Mouse (Mus musculus): Measurements from ENCODE around the gene Rpl41. TPM values are rescaled to one million over a fixed set of nuclear protein-coding genes. Genes with fewer than 3 reads are reported as not detected.

The Rpl41 gene
- polyA plus RNA-seq, 1 experiment from 2014 or later = 2,664 TPM

DNA sequence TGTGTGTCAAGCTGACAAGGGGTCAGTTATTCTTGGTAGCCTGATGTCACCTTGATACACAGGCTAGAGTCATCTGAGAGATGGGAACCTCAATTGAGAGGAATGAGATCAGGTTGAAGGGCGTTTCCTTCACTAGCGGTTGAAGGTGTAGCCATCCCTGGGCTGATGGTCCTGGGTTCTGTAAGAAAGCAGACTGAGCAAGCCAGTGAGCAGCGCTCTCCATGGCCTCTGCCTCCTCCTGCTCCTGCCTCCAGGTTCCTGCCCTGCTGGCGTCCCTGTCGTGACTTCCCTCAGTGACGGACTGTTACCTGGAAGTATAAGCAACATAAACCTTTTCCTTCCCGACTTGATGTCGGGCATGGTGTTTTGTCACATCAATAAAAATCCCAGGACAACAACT, 45.6 kb downstream of the Rpl41 start:
- no peak for ATAC-seq (replicated peaks; ENCODE audit: insufficient number of reproducible peaks, low FRiP score, low TSS enrichment)
- 80% methylated on average over 8 of the region's 8 CpGs for WGBS (ENCODE audit: insufficient replicate concordance)
- no peak overlapping the region for H3K27ac ChIP-seq (ENCODE audit: low read depth, low read length)

DNA sequence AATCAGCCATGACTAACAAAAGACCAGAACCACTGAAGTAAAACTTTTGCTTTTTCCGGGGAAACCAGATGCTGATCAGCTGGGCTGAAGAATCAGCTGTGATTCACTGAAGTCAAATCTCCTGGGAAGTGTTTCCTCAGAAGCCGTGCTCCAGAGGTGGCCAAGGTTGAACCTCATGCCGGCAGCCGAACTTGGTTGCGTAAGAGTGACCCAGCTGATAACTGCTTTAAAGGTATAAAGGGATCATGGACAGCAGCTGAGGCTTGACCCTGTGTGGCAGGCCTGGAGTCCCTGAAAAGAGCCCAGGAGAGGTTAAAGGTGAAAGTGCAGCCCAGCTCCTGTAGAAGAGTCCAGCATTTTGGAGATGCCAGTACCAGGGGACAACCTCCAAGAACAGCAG, 46.8 kb downstream of the Rpl41 start:
- no peak for ATAC-seq (replicated peaks; ENCODE audit: insufficient number of reproducible peaks, low FRiP score, low TSS enrichment)
- Histone ChIP-seq H3K4me3 (ENCODE audit: low read depth, low read length) (no peak overlapping the region), H3K27me3 (ENCODE audit: control insufficient read depth, insufficient read depth, low read length) (no peaks in the 10 kb centered on the region), H3K4me2 (no peak overlapping the region), H3K36me3 (ENCODE audit: control insufficient read depth, insufficient read depth, low read length) (no peaks in the 10 kb centered on the region), H3K4me1 (ENCODE audit: control insufficient read depth, insufficient read depth, low read length) (peaks cover 4% of the 10 kb centered on the region), H3K9ac (ENCODE audit: low read depth, low read length) (no peak overlapping the region), H3K27ac (ENCODE audit: low read depth, low read length) (no peak overlapping the region), H3K9me3 (replicated peaks; ENCODE audit: control insufficient read depth, low read length) (no peaks in the 10 kb centered on the region)
- 79% methylated on average over 5 of the region's 5 CpGs for WGBS (ENCODE audit: insufficient replicate concordance)

More for the DNA sequence above, 45.6 kb downstream of the Rpl41 start:
- H3K4me1 ChIP-seq (ENCODE audit: control insufficient read depth, insufficient read depth, low read length) = peaks cover 3% of the 10 kb centered on the region
- H3K9ac ChIP-seq (ENCODE audit: low read depth, low read length) = no peak overlapping the region
- no peak overlapping the region for H3K4me3 ChIP-seq (ENCODE audit: low read depth, low read length)
- H3K9me3 ChIP-seq (replicated peaks; ENCODE audit: control insufficient read depth, low read length) = no peaks in the 10 kb centered on the region
- H3K36me3 ChIP-seq (ENCODE audit: control insufficient read depth, insufficient read depth, low read length) = no peaks in the 10 kb centered on the region
- H3K27me3 ChIP-seq (ENCODE audit: control insufficient read depth, insufficient read depth, low read length) = no peaks in the 10 kb centered on the region
- no peak overlapping the region for H3K4me2 ChIP-seq

DNA sequence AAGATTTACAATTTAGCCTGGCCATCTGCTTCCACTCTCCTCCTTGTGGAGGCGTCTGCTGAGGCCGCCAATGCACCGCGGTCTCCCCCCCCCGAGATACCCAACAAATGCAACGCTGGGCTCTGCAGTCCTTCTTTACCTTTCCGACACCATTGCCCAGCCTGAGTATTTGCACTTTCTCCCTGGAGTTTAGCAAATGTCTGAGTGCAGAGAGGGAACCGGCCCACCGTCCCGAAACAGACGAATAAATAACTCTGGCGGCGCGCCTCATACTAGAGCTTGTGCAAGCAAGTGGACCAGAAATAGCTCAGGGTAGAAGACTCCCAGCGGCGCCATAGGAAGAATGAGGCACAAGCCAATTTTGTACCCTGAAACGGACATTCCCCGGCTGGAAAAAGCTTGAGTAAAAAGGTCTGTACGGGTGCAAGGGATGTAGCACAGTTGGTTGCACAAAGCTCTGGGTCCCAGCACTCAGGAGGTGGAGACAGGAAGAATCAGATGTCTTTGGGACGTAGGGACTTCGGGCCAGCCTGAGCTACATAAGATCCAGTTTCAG, 49.9 kb downstream of the Rpl41 start:
- peak overlapping the region; percentile 70 for H3K9ac ChIP-seq (ENCODE audit: low read depth, low read length)
- WGBS (ENCODE audit: insufficient replicate concordance) = 2% methylated on average over 21 of the region's 21 CpGs

DNA sequence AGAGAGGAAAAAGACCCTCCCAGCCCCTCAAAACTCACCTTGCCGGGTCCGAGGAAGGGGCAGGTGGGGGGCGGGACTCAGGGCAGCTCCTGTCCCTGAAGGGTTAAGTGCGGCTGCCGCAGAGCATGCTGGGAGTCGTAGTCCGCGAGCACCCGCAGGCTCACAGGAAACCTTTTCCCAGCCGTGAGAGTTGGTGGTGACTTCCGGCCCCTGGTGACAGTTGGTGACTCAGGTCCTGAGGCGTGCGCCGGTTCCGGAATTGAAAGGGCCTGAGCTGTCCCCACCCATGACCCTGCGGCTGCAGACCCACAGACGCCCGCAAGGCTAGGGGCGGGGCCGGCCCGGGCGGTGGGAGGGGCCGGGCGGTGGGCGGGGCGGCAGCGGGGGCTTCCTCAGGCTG, 50.5 kb downstream of the Rpl41 start, which contains the start of gene Myl6b:
Gene Myl6b (minus strand): TSS at position 96 of the 400 bp plus-strand sequence.
- Histone ChIP-seq H3K36me3 (ENCODE audit: control insufficient read depth, insufficient read depth, low read length) (no peaks in the 10 kb centered on the region), H3K27me3 (ENCODE audit: control insufficient read depth, insufficient read depth, low read length) (no peaks in the 10 kb centered on the region), H3K27ac (ENCODE audit: low read depth, low read length) (peak within 1 kb of the TSS; percentile 88), H3K4me3 (ENCODE audit: low read depth, low read length) (peak within 1 kb of the TSS; percentile 51), H3K4me1 (ENCODE audit: control insufficient read depth, insufficient read depth, low read length) (peaks cover 24% of the 10 kb centered on the region), H3K4me2 (peak within 1 kb of the TSS; percentile 66), H3K9me3 (replicated peaks; ENCODE audit: control insufficient read depth, low read length) (no peaks in the 10 kb centered on the region), H3K9ac (ENCODE audit: low read depth, low read length) (peak within 1 kb of the TSS; percentile 70)
- WGBS (ENCODE audit: insufficient replicate concordance) = 0% methylated on average over 27 of the region's 27 CpGs
- ATAC-seq (replicated peaks; ENCODE audit: insufficient number of reproducible peaks, low FRiP score, low TSS enrichment) = peak; percentile 90

More for the DNA sequence above, 49.9 kb downstream of the Rpl41 start:
- peak overlapping the region; percentile 88 for H3K27ac ChIP-seq (ENCODE audit: low read depth, low read length)
- H3K4me3 ChIP-seq (ENCODE audit: low read depth, low read length) = peak overlapping the region; percentile 51
- peak overlapping the region; percentile 66 for H3K4me2 ChIP-seq
- H3K27me3 ChIP-seq (ENCODE audit: control insufficient read depth, insufficient read depth, low read length) = no peaks in the 10 kb centered on the region
- no peaks in the 10 kb centered on the region for H3K36me3 ChIP-seq (ENCODE audit: control insufficient read depth, insufficient read depth, low read length)
- peaks cover 26% of the 10 kb centered on the region for H3K4me1 ChIP-seq (ENCODE audit: control insufficient read depth, insufficient read depth, low read length)
- ATAC-seq (replicated peaks; ENCODE audit: insufficient number of reproducible peaks, low FRiP score, low TSS enrichment) = peak; percentile 18; the same call in 1 of the 2 replicates
- H3K9me3 ChIP-seq (replicated peaks; ENCODE audit: control insufficient read depth, low read length) = no peaks in the 10 kb centered on the region

Small RNA genes within 50 kb of the gene (microRNA-seq; reads per million reads assigned to microRNA genes)
- gene Gm47275 (ENCODE audit: borderline number of aligned reads) (0.20 reads per million), gene Mir6916 (ENCODE audit: borderline number of aligned reads) (not detected), gene Mir6917 (ENCODE audit: borderline number of aligned reads) (not detected)

Other genes with a start within 250 kb of the Rpl41 start
- gene Pan2, start 246.0 kb downstream of the Rpl41 start, polyA plus RNA-seq (2014; fragmentation: Nextera tagmentation; extraction: Ambion mirVana) = 25.9 and 27.7 TPM in 2 replicates
- 206 and 224 TPM in 2 replicates for gene Cnpy2, start 226.8 kb downstream of the Rpl41 start, polyA plus RNA-seq (2014; fragmentation: Nextera tagmentation; extraction: Ambion mirVana)
- gene Cs, start 211.6 kb downstream of the Rpl41 start, polyA plus RNA-seq (2014; fragmentation: Nextera tagmentation; extraction: Ambion mirVana) = 424 and 466 TPM in 2 replicates
- 12.6 and 14.0 TPM in 2 replicates for gene Coq10a, start 180.3 kb downstream of the Rpl41 start, polyA plus RNA-seq (2014; fragmentation: Nextera tagmentation; extraction: Ambion mirVana)
- 9.3 and 11.7 TPM in 2 replicates for gene Ankrd52, start 172.2 kb downstream of the Rpl41 start, polyA plus RNA-seq (2014; fragmentation: Nextera tagmentation; extraction: Ambion mirVana)
- gene Slc39a5, start 148.1 kb downstream of the Rpl41 start, polyA plus RNA-seq (2014; fragmentation: Nextera tagmentation; extraction: Ambion mirVana) = 0.52 TPM in 1 of 2 replicates, not detected in the other
- gene Nabp2, start 137.8 kb downstream of the Rpl41 start, polyA plus RNA-seq (2014; fragmentation: Nextera tagmentation; extraction: Ambion mirVana) = 61.6 and 70.8 TPM in 2 replicates
- 24.5 and 24.8 TPM in 2 replicates for gene Rnf41, start 137.6 kb downstream of the Rpl41 start, polyA plus RNA-seq (2014; fragmentation: Nextera tagmentation; extraction: Ambion mirVana)
- 70.8 and 82.8 TPM in 2 replicates for gene Smarcc2, start 90.1 kb downstream of the Rpl41 start, polyA plus RNA-seq (2014; fragmentation: Nextera tagmentation; extraction: Ambion mirVana)
- gene Myl6, start 55.2 kb downstream of the Rpl41 start, polyA plus RNA-seq (2014; fragmentation: Nextera tagmentation; extraction: Ambion mirVana) = 1,242 and 1,345 TPM in 2 replicates
- 3.3 and 5.4 TPM in 2 replicates for gene Myl6b, start 50.6 kb downstream of the Rpl41 start, polyA plus RNA-seq (2014; fragmentation: Nextera tagmentation; extraction: Ambion mirVana)
- gene Esyt1, start 23.4 kb downstream of the Rpl41 start, polyA plus RNA-seq (2014; fragmentation: Nextera tagmentation; extraction: Ambion mirVana) = 14.5 and 18.7 TPM in 2 replicates
- 7.7 and 8.0 TPM in 2 replicates for gene Zc3h10, start 1.5 kb downstream of the Rpl41 start, polyA plus RNA-seq (2014; fragmentation: Nextera tagmentation; extraction: Ambion mirVana)
- gene Pa2g4, start 16.7 kb upstream of the Rpl41 start, polyA plus RNA-seq (2014; fragmentation: Nextera tagmentation; extraction: Ambion mirVana) = 162 and 163 TPM in 2 replicates
- 5.8 and 9.1 TPM in 2 replicates for gene Erbb3, start 40.3 kb upstream of the Rpl41 start, polyA plus RNA-seq (2014; fragmentation: Nextera tagmentation; extraction: Ambion mirVana)
- 551 and 604 TPM in 2 replicates for gene Rps26, start 77.4 kb upstream of the Rpl41 start, polyA plus RNA-seq (2014; fragmentation: Nextera tagmentation; extraction: Ambion mirVana)
- gene Ikzf4, start 96.7 kb upstream of the Rpl41 start, polyA plus RNA-seq (2014; fragmentation: Nextera tagmentation; extraction: Ambion mirVana) = 1.9 and 2.3 TPM in 2 replicates
- 11.1 and 12.4 TPM in 2 replicates for gene Suox, start 124.8 kb upstream of the Rpl41 start, polyA plus RNA-seq (2014; fragmentation: Nextera tagmentation; extraction: Ambion mirVana)
- 51.3 and 64.5 TPM in 2 replicates for gene Rab5b, start 147.0 kb upstream of the Rpl41 start, polyA plus RNA-seq (2014; fragmentation: Nextera tagmentation; extraction: Ambion mirVana)
- gene Pmel, start 154.9 kb upstream of the Rpl41 start, polyA plus RNA-seq (2014; fragmentation: Nextera tagmentation; extraction: Ambion mirVana) = 0.96 and 1.5 TPM in 2 replicates
- 91.1 and 98.5 TPM in 2 replicates for gene Cdk2, start 155.7 kb upstream of the Rpl41 start, polyA plus RNA-seq (2014; fragmentation: Nextera tagmentation; extraction: Ambion mirVana)
- 5.6 and 5.9 TPM in 2 replicates for gene Dgka, start 195.6 kb upstream of the Rpl41 start, polyA plus RNA-seq (2014; fragmentation: Nextera tagmentation; extraction: Ambion mirVana)
- gene Pym1, start 198.6 kb upstream of the Rpl41 start, polyA plus RNA-seq (2014; fragmentation: Nextera tagmentation; extraction: Ambion mirVana) = 25.4 and 27.2 TPM in 2 replicates
- gene Mmp19, start 241.6 kb upstream of the Rpl41 start, polyA plus RNA-seq (2014; fragmentation: Nextera tagmentation; extraction: Ambion mirVana) = 0.49 and 0.57 TPM in 2 replicates

Measured in heart, embryonic 11.5 days (tissue).